Mouse (Mus musculus) neutrophil, adult 5-6 weeks (primary cell): ENCODE data around the gene Clec2g. TPM values are rescaled to one million over a fixed set of nuclear protein-coding genes. Genes with fewer than 3 reads are reported as not detected.
"Not testable (repeated sequence)": the region's sequence is repeated elsewhere in the genome, so short reads cannot be mapped to it uniquely, and the experiment has no call there.

Experiments
- ATAC-seq: fragments of 151-379, 151-347 bp; 2 replicates; pipeline ENCODE4 v1.8.0; 2017; ENCODE audit warnings: mild to moderate bottlenecking, moderate TSS enrichment; ENCODE audit not compliant: insufficient number of reproducible peaks, poor library complexity, low FRiP score, severe bottlenecking; ENCODE audit errors: extremely low read depth
- total RNA-seq: library from RNA; stranded (forward); fragments of 200-1000 nt; gene quantifications from 2 replicates; pipeline ENCODE4 v1.2.3, GENCODE M21; 2017

The Clec2g gene
- 2.9 TPM in 1 of 2 replicates, not detected in the other for total RNA-seq

GRCm38 (mm10) chr6:128934081-128934480 lies at the start of gene Clec2g:
Gene Clec2g (plus strand): TSS chr6:128934381.
- not testable (repeated sequence) for ATAC-seq

- ATAC-seq: peak; percentile 68
Measured at GRCm38 (mm10) chr6:128887091-128887790, 46.9 kb upstream of the Clec2g start, which contains the start of gene Clec2i. Gene Clec2i (plus strand): TSS chr6:128887588.

- peak; percentile 78 for ATAC-seq
Measured at GRCm38 (mm10) chr6:128888834-128889233, 45.3 kb upstream of the Clec2g start.

GRCm38 (mm10) chr6:128890948-128891355 lies 43.2 kb upstream of the Clec2g start, which contains the start of gene BC035044:
Gene BC035044 (minus strand): TSS chr6:128891126.
- ATAC-seq: no peak

- ATAC-seq: no peak
Measured at GRCm38 (mm10) chr6:128895404-128896001, 38.7 kb upstream of the Clec2g start.

- no peak for ATAC-seq
Measured at GRCm38 (mm10) chr6:128900044-128900443, 34.1 kb upstream of the Clec2g start.

- ATAC-seq: peak; percentile 23; the same call in 1 of the 2 replicates
Measured at GRCm38 (mm10) chr6:128900796-128901552, 33.2 kb upstream of the Clec2g start.

GRCm38 (mm10) chr6:128913598-128914254 lies 20.5 kb upstream of the Clec2g start:
- no peak for ATAC-seq

- no peak for ATAC-seq
Measured at GRCm38 (mm10) chr6:128917322-128917721, 16.9 kb upstream of the Clec2g start.

GRCm38 (mm10) chr6:128933050-128933449 lies 1.1 kb upstream of the Clec2g start:
- ATAC-seq: no peak

- ATAC-seq: not testable (repeated sequence)
Measured at GRCm38 (mm10) chr6:128935889-128936665, 1.9 kb downstream of the Clec2g start.

GRCm38 (mm10) chr6:128941646-128942421 lies 7.7 kb downstream of the Clec2g start:
- no peak for ATAC-seq

GRCm38 (mm10) chr6:128945564-128945963 lies 11.4 kb downstream of the Clec2g start:
- 0 out of 2 replicates have a peak, but pooled peaks have one; percentile 23 for ATAC-seq

- ATAC-seq: no peak
Measured at GRCm38 (mm10) chr6:128961110-128961509, 26.9 kb downstream of the Clec2g start.

- peak; percentile 30; the same call in 1 of the 2 replicates for ATAC-seq
Measured at GRCm38 (mm10) chr6:128962108-128962507, 27.9 kb downstream of the Clec2g start.

- ATAC-seq: no peak
Measured at GRCm38 (mm10) chr6:128964519-128964918, 30.3 kb downstream of the Clec2g start.

GRCm38 (mm10) chr6:128968463-128968862 lies 34.3 kb downstream of the Clec2g start:
- peak; percentile 50; the same call in 1 of the 2 replicates for ATAC-seq

GRCm38 (mm10) chr6:128969741-128970140 lies 35.6 kb downstream of the Clec2g start:
- ATAC-seq: no peak
